Mouse (Mus musculus) intestine, postnatal 0 days (tissue): ENCODE results near the gene Gm21783. TPM values are rescaled to one million over a fixed set of nuclear protein-coding genes. Genes with fewer than 3 reads are reported as not detected.
"Not testable (repeated sequence)": the region's sequence is repeated elsewhere in the genome, so short reads cannot be mapped to it uniquely, and the experiment has no call there.

Source experiments
- ATAC-seq: fragments of 200-750 bp; cut with Nextera tagmentation; 2 replicates; pipeline ENCODE4 v1.8.0; 2017; ENCODE audit warnings: mild to moderate bottlenecking, moderate TSS enrichment, moderate library complexity
- H3K27ac ChIP-seq: fragments of 300-500 bp; sonication (generic); 2 replicates; pipeline ENCODE4 v1.5.1; 2014; ENCODE audit warnings: mild to moderate bottlenecking, low read depth, low read length, moderate library complexity
- H3K27me3 ChIP-seq: fragments of 300-500 bp; sonication (generic); replicated peaks from 2 replicates; pipeline ENCODE4 v1.6.1; 2014; ENCODE audit warnings: low read length, mixed read lengths; ENCODE audit not compliant: control insufficient read depth, insufficient read depth
- H3K36me3 ChIP-seq: fragments of 300-500 bp; sonication (generic); 2 replicates; pipeline ENCODE4 v1.6.1; 2014; ENCODE audit warnings: mild to moderate bottlenecking, moderate library complexity; ENCODE audit not compliant: control insufficient read depth, insufficient read depth
- H3K4me1 ChIP-seq: fragments of 300-500 bp; sonication (generic); replicated peaks from 2 replicates; pipeline ENCODE4 v1.6.1; 2014; ENCODE audit warnings: antibody characterized with exemption, low read length, mixed read lengths; ENCODE audit not compliant: control insufficient read depth, insufficient read depth
- H3K4me2 ChIP-seq: fragments of 300-500 bp; sonication (generic); replicated peaks from 2 replicates; pipeline ENCODE4 v1.6.1; 2014; ENCODE audit warnings: low read depth, mild to moderate bottlenecking, moderate library complexity
- H3K4me3 ChIP-seq: fragments of 300-500 bp; sonication (generic); 2 replicates; pipeline ENCODE4 v1.5.1; 2014; ENCODE audit warnings: low read depth, low read length
- H3K9ac ChIP-seq: fragments of 300-500 bp; sonication (generic); 2 replicates; pipeline ENCODE4 v1.6.1; 2014; ENCODE audit warnings: mild to moderate bottlenecking, low read depth, low read length
- H3K9me3 ChIP-seq: fragments of 300-500 bp; sonication (generic); 2 replicates; pipeline ENCODE4 v1.6.1; 2016; ENCODE audit warnings: mixed run types; ENCODE audit not compliant: control insufficient read depth
- WGBS: fragments of 180-500 bp; shearing (Covaris S2); extraction: QIAGEN DNeasy Blood & Tissue Kit; methylation state at CpG from one replicate; pipeline ENCODE4 v1.1.7; 2014; 5-methylcytosine and 5-hydroxymethylcytosine counted together
- polyA plus RNA-seq: library from polyadenylated mRNA; unstranded; fragments of >200 nt; fragmentation: Nextera tagmentation; extraction: Ambion mirVana; gene quantifications from 2 replicates; pipeline ENCODE4 v1.2.1, GENCODE M21; 2015

Gm21783 gene
- polyA plus RNA-seq: not detected in 2 replicates

DNA sequence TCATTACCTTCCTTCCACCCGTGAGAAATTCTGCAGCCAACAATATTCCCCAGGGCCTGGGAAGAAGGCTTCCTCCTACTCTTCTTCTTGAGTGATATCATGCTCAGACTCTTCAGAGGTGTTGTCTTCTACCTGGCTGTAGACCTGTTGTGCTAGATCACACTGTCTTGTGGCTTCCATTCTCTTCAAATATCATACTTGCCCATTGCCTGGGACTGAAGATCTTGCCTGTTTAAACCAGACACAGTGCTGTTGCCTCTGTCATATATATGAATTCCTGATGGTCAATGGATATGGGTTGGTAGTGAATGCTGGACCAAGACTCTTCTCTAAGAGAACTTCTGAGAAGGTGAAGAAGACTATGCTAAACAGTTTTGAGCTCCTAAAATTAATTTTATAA is at the start of gene Gm21783:
Gene Gm21783, minus strand, starts transcription at position 101 of the 400 bp plus-strand sequence.
- no CpG with 5 or more reads among the region's 1 CpGs for WGBS
- not testable (repeated sequence) for H3K4me2 ChIP-seq, H3K9ac ChIP-seq, ATAC-seq, H3K4me3 ChIP-seq, H3K9me3 ChIP-seq, H3K36me3 ChIP-seq, H3K4me1 ChIP-seq, H3K27ac ChIP-seq, H3K27me3 ChIP-seq
